Mouse (Mus musculus): Measurements from ENCODE around the gene Zkscan6. TPM values are rescaled to one million over a fixed set of nuclear protein-coding genes. Genes with fewer than 3 reads are reported as not detected.

The Zkscan6 gene
- polyA plus RNA-seq, 1 experiment, result 10.2 TPM

GRCm38 (mm10) chr11:65814381-65814780 is 7.4 kb downstream of the Zkscan6 start:
- no peak for DNase-seq (ENCODE audit: low read depth)

DNA sequence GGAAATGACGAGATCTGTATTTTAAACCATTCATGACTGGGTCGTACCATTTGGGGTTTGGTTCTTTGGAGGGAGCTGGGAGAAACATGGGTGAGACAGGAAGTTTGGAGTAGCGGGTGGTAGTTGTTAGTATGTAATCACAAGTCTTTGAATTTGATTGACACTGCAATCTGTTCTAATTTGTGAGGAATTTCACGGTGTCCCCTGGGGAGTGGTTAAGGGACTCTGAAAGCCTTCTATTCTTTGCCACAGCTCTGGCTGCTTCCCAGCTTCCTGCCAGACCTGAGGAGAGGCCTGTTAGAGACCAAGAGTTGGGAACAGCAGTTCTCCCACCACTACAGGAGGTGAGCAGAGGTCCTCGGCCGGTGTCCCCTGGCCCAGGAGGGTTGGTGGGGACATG is 9.3 kb downstream of the Zkscan6 start:
- no peak for TF ChIP-seq CTCF (IDR thresholded peaks at IDR 0.05; ENCODE audit: borderline replicate concordance, extremely low read depth, insufficient read depth, insufficient read length)
- no peak for TF ChIP-seq POLR2A (IDR thresholded peaks at IDR 0.05; ENCODE audit: borderline replicate concordance, extremely low read depth, insufficient read depth, insufficient read length, poor library complexity, severe bottlenecking)
- DNase-seq (ENCODE audit: low read depth), result peak; percentile 85

More at GRCm38 (mm10) chr11:65814381-65814780, 7.4 kb downstream of the Zkscan6 start:
- TF ChIP-seq CTCF (IDR thresholded peaks at IDR 0.05; ENCODE audit: borderline replicate concordance, extremely low read depth, insufficient read depth, insufficient read length) (no peak), POLR2A (IDR thresholded peaks at IDR 0.05; ENCODE audit: borderline replicate concordance, extremely low read depth, insufficient read depth, insufficient read length, poor library complexity, severe bottlenecking) (no peak)

DNA sequence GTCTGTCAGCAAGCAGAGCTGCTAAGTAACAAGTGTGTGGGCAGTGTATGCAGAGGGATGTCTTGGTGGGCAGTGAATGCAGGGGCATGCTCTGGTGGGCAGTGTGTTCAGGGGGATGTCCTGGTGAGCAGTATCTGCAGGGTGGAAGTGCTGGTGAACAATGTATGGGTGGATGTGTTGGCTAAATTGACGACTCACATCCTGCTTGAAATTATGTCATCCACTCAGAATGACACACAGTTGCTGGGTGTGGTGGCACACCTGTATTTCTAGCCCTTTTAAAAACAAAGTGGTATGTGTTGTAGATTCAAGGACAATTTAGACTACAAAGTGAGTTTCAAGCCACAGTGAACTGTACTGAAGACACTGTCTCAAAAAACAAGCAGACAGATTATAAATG is 11.2 kb downstream of the Zkscan6 start:
- TF ChIP-seq CTCF (IDR thresholded peaks at IDR 0.05; ENCODE audit: borderline replicate concordance, extremely low read depth, insufficient read depth, insufficient read length) (no peak), POLR2A (IDR thresholded peaks at IDR 0.05; ENCODE audit: borderline replicate concordance, extremely low read depth, insufficient read depth, insufficient read length, poor library complexity, severe bottlenecking) (no peak)
- no peak for DNase-seq (ENCODE audit: low read depth)

GRCm38 (mm10) chr11:65820280-65820679 is 13.3 kb downstream of the Zkscan6 start:
- TF ChIP-seq POLR2A (IDR thresholded peaks at IDR 0.05; ENCODE audit: borderline replicate concordance, extremely low read depth, insufficient read depth, insufficient read length, poor library complexity, severe bottlenecking) (no peak), CTCF (IDR thresholded peaks at IDR 0.05; ENCODE audit: borderline replicate concordance, extremely low read depth, insufficient read depth, insufficient read length) (peak; percentile 65; the same call in 1 of the 2 replicates)
- DNase-seq (ENCODE audit: low read depth), result peak; percentile 64

GRCm38 (mm10) chr11:65820877-65821276 is 13.9 kb downstream of the Zkscan6 start:
- TF ChIP-seq CTCF (IDR thresholded peaks at IDR 0.05; ENCODE audit: borderline replicate concordance, extremely low read depth, insufficient read depth, insufficient read length), result peak; percentile 88
- no peak for TF ChIP-seq POLR2A (IDR thresholded peaks at IDR 0.05; ENCODE audit: borderline replicate concordance, extremely low read depth, insufficient read depth, insufficient read length, poor library complexity, severe bottlenecking)
- peak; percentile 92 for DNase-seq (ENCODE audit: low read depth)

- no peak for DNase-seq (ENCODE audit: low read depth)
- TF ChIP-seq POLR2A (IDR thresholded peaks at IDR 0.05; ENCODE audit: borderline replicate concordance, extremely low read depth, insufficient read depth, insufficient read length, poor library complexity, severe bottlenecking) (no peak), CTCF (IDR thresholded peaks at IDR 0.05; ENCODE audit: borderline replicate concordance, extremely low read depth, insufficient read depth, insufficient read length) (no peak)
Observed at GRCm38 (mm10) chr11:65824556-65824955, 17.6 kb downstream of the Zkscan6 start.

DNA sequence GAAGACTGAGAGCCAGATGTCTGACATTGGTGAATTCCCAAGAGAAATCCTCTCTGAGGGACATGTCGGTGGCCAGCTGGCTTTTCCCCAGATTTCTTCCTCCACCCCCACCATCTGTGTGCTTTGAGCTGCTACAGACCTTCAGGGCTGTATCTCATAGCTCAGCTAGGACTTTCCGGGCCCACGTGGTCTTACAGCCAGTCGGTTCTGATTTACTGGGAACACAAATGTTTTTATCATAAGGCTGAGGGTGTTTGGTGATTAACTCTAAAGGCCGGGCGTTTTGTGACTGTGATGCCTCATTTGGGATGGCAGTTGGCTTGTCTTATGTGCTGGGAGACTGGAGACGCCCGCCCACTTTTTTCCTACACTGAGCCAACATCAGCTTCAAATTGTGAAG is 32.0 kb downstream of the Zkscan6 start:
- DNase-seq (ENCODE audit: low read depth), result peak; percentile 62
- TF ChIP-seq POLR2A (IDR thresholded peaks at IDR 0.05; ENCODE audit: borderline replicate concordance, extremely low read depth, insufficient read depth, insufficient read length, poor library complexity, severe bottlenecking) (no peak), CTCF (IDR thresholded peaks at IDR 0.05; ENCODE audit: borderline replicate concordance, extremely low read depth, insufficient read depth, insufficient read length) (no peak)

GRCm38 (mm10) chr11:65846446-65846845 is 39.5 kb downstream of the Zkscan6 start:
- no peak for DNase-seq (ENCODE audit: low read depth)
- TF ChIP-seq CTCF (IDR thresholded peaks at IDR 0.05; ENCODE audit: borderline replicate concordance, extremely low read depth, insufficient read depth, insufficient read length) (no peak), POLR2A (IDR thresholded peaks at IDR 0.05; ENCODE audit: borderline replicate concordance, extremely low read depth, insufficient read depth, insufficient read length, poor library complexity, severe bottlenecking) (no peak)

GRCm38 (mm10) chr11:65852066-65852465 is 45.1 kb downstream of the Zkscan6 start:
- DNase-seq (ENCODE audit: low read depth), result no peak
- TF ChIP-seq POLR2A (IDR thresholded peaks at IDR 0.05; ENCODE audit: borderline replicate concordance, extremely low read depth, insufficient read depth, insufficient read length, poor library complexity, severe bottlenecking) (no peak), CTCF (IDR thresholded peaks at IDR 0.05; ENCODE audit: borderline replicate concordance, extremely low read depth, insufficient read depth, insufficient read length) (peak; percentile 37; the same call in 1 of the 2 replicates)

- no peak for TF ChIP-seq CTCF (IDR thresholded peaks at IDR 0.05; ENCODE audit: borderline replicate concordance, extremely low read depth, insufficient read depth, insufficient read length)
- no peak for TF ChIP-seq POLR2A (IDR thresholded peaks at IDR 0.05; ENCODE audit: borderline replicate concordance, extremely low read depth, insufficient read depth, insufficient read length, poor library complexity, severe bottlenecking)
- DNase-seq (ENCODE audit: low read depth), result peak; percentile 22
Observed at GRCm38 (mm10) chr11:65861476-65861875, 54.5 kb downstream of the Zkscan6 start.

DNA sequence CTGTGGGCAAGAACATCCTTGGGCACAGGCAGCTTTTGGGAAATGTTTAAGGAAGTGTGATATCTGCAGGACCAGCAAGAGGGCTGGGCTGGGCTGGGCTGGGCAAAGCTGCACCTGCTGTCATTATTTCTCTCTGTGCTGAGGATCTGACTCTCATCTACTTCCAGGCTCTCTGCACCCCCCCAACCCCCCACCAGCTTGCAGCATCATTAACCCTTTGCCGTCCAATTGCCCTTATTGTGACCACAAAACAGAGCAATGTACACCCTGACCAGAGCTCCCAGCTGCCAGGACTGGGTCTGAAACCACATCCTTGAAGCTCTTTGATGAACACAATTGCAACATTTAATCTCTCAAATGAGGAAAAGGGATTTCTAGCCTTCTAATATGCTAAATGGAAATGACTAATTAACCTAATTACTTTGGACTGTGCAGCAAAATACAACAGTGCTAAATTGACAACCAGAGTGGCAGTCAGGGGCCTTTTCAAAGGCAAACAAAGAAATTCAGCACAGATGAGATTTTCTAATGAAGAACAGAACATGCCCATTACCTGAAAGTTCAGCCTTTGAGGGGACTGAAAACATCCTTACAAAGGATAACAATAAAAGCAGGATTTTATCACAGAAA is 70.3 kb downstream of the Zkscan6 start:
- DNase-seq (ENCODE audit: low read depth), result peak; percentile 74
- TF ChIP-seq CTCF (IDR thresholded peaks at IDR 0.05; ENCODE audit: borderline replicate concordance, extremely low read depth, insufficient read depth, insufficient read length), result no peak

Other genes with a start within 250 kb of the Zkscan6 start
- 55.9 and 72.5 TPM in 2 replicates for gene Map2k4, start 18.9 kb upstream of the Zkscan6 start, polyA plus RNA-seq (2012; rRNA removed)

Data from brain, embryonic 14.5 days (tissue).